Mouse (Mus musculus) heart, postnatal 25 days (tissue): ENCODE measurements around the gene Prorsd1. TPM values are rescaled to one million over a fixed set of nuclear protein-coding genes. Genes with fewer than 3 reads are reported as not detected.
A peak's percentile ranks its signal among the peaks of the same experiment; 100 is the strongest.
"Not testable (repeated sequence)": the region's sequence is repeated elsewhere in the genome, so short reads cannot be mapped to it uniquely, and the experiment has no call there.

Experiments
- DNase-seq: peaks from one replicate; pipeline ENCODE4 v3.0.0; 2022; ENCODE audit warnings: low spot score
- intact Hi-C: fragments of 180-260 bp; cut with DNase I; formaldehyde crosslinking; loops from one replicate; pipeline ENCODE4 v1.15.1; 2025
- total RNA-seq, 2 experiments: library from RNA; stranded (reverse); gene quantifications; 2 replicates each; pipeline ENCODE4 v1.2.3; 2021

Prorsd1 gene
- 10 to 100 TPM; 21.8 to 22.7 TPM for total RNA-seq

DNA sequence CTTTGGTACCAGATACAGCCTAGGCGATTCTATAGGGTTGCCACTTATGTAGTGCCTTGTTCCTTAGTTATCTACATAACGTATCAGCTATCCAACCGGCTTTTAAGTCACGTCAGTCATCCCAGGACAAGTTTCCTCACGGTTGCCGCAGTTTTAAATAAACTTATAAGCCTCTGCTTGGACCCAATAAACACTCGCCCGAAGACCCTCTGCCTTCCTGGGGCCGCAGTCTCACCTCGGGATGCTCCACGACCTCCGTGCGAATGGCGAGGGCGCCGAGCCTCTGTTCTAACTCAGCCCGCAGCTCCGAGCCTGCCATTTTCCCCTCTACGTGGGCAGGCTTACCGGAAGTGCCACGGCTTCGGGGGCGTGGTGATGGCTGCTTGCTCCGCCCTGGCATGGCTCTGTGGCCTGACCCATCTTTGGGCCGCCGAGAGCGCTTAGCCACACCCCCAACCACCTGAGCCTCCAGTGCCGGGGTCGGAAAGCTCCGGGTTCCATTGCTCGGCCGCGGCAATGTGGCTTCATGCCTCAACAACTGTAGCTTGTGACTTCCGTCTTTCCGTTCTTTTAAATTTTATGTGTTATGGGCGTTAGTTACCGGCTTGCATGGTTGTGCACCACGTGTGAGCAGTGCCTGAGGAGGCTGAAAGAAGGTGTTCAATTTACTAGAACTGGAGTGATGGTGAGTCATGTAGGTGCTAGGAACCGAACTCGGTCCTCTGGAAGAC, at the start of gene Prorsd1:
Gene Prorsd1 (minus strand): TSS at position 352 of the 731 bp plus-strand sequence.
- DNase-seq = peak; percentile 78
- intact Hi-C loops = no loop called here

DNA sequence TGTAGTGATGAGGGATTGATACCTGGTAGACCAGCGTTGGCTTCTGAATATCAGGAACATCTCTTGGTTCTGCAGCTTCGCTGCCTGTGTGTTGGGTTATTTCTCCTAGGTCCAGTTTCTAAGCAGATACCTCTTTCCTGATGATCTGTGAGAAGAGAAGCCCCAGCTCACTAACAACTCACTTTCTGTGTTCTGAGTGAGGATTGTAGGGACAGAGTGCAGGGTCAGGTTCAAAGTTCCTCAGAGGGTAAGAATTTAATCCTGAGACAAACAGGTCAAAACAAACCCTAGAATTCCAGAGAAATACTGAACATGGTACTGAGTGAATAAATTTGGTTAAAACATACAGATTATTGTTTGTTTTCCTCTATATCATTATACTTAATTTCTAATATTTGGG, 48.6 kb upstream of the Prorsd1 start:
- intact Hi-C loops = no loop called here
- no peak for DNase-seq

DNA sequence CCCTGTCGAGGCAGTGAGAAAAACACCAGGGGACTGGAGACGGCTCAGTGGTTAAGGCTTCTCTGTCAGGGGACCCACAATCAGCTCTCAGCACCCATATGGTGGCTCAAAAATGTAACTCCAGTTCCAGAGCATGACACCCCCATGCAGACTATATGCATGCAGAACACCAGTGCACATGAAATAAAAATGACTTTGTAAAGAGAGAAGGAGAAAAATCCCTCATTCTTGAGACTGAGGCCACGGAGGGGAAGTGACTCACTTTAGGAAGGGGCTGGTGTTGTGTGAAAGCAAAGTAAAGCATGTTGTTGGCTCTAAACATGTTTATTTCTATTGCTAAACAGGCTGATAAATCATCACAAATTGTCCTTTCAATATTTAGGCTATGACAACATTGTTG, 46.2 kb upstream of the Prorsd1 start:
- intact Hi-C loops = no loop called here
- no peak for DNase-seq

DNA sequence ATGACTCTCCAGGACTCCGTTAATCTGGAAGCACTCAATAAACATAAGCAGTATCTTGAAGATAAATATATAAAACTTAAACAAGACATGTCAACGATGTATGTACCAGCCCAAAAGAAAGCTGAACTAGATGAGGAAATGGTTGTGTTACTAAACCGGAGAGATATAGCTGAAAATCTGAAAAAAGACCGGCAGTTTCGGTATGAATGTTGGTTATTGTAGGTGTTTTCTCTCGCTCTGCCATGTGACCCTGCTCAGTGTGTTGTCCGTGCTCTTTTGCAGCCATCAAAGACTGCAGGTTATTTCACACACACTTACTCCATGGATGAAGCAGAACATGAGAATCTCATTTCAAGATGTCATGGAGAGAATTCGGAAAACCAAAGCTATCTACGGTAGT, 45.6 kb upstream of the Prorsd1 start:
- intact Hi-C loops = no loop called here
- DNase-seq = no peak

DNA sequence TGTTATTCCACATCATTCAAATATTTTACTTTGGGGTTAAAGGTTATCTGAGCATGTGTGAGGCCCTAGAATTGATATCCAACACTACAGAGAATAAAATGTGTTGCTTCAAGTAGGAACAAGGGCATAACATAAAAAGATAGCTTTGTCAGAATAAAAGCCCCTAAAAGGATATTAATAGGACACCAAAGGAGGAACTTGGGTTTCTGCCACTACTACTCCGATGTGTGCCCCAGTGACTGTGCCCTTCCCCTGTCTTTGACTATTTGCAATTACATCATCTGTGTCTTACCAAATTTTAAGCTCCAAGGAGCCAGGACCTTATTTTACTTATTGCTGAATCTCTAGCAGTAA, 34.6 kb upstream of the Prorsd1 start:
- DNase-seq = no peak
- intact Hi-C loops = loop anchor here (5.0 kb wide), 1 partner anchor 143 kb away; the partner anchor contains the start of gene Rtn4

DNA sequence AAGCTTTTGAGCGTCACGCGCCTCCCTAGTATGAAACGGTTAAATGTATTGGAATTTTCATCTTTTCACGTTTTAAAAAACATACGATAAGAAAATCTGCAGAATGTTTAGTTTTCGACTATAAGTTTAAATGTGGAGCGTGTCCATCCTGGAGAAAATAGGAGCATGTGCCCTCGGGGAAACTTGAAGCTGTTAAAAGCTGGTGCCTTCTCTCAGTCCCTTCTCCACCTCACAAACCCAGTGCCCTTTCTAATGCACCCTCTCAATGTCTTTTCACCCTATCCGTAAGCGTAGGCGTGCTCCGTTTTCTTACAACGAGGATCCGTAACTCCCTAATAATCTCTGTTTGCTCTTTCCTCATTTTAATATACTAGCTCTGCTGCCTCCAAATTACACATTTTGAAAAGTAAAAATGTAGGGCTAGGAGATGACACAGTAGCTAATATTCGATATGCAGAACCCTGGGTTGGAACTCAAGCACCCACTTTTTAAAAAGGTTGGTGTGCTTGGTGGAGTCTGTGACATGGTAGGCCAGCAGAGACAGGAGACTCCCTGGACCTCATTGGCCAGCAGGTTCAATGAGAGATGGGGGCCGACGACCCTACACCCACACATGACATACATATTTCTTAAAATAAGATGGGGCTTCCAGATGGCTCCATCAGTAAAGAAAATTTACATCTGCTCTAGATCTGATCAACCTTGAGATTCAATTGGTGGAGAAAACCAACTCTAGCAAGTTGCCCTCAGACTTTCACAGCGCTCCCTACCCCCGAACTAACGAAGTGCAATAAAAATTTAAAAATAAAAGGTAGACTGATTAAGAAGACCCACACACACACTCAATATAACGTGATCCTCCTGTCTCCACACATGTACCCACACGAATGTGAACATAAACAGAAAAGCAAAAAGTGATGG, 33.9 kb upstream of the Prorsd1 start:
- DNase-seq = no peak
- intact Hi-C loops = loop anchor here (5.0 kb wide), 1 partner anchor 144 kb away; the partner anchor contains the start of gene Rtn4

DNA sequence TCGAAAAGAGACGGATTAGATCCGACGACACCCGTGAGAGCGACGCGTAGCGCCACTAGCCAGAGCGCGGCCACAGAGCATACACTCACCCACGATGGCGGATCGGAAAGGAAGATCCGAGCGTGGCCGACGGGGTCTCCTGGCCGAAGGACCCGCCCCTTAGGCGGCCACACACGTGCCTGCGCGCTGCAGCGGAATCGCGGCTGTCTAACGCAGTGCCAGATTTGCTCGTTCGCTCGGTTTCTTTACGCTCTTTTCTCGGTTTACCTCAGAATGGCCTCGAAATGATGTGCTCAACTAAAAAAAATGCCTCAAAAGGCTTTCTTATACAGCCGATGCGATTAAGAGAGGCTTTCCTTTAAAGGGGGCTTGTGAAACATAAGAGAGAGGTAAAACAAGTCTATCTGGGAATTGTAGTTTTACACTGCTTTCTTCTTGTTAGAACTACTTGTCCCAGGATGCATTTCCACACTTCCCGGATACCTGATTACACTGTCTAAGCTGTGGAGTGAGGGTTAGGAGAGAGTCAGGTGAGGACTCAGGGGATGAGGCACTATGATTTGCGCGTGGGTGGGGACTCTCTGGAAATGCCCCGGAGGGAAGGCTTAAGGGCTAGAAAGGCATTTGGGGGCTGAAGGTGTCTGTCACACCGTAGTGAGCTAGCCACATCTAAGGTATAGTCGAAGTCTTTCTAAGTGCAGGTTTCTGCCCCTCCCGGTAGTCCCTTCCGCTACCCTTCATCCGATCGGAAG, 33.1 kb upstream of the Prorsd1 start, which contains the start of the genes Clhc1 and Rps27a:
Gene Clhc1 (plus strand): TSS at position 199 of the 752 bp plus-strand sequence.
Gene Rps27a (minus strand): TSS at position 358 of the 752 bp plus-strand sequence.
- peak; percentile 83 for DNase-seq
- intact Hi-C loops = loop anchor here (2.0 to 5.0 kb wide), 2 partner anchors 21 to 144 kb away; partner anchors contain the start of genes Mtif2 and Rtn4

DNA sequence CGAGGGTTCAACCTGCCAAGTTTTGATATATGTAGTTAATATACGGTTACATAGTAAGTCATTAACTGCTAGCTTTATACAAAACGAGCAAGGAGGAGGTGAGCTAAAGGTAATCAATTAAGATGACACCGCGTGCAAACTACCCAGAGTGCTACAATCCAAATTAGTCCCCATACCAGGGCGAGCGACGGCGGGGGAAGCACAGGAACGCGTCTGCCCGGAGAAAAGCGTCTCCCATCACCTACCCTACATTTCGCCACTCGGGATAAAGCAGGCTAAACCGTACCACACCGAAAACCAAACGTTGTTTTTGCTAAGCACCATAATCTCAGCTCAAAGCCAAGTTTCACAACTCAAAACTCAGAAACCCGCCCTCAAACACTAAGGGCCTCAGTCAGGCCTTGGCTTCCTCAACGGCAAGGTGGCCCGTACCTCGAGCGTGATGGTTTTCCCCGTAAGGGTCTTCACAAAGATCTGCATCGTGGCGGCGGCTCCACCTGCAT, 32.5 kb upstream of the Prorsd1 start:
- intact Hi-C loops = loop anchor here (2.0 to 5.0 kb wide), 2 partner anchors 20 to 145 kb away; partner anchors contain the start of genes Mtif2 and Rtn4
- no peak for DNase-seq

DNA sequence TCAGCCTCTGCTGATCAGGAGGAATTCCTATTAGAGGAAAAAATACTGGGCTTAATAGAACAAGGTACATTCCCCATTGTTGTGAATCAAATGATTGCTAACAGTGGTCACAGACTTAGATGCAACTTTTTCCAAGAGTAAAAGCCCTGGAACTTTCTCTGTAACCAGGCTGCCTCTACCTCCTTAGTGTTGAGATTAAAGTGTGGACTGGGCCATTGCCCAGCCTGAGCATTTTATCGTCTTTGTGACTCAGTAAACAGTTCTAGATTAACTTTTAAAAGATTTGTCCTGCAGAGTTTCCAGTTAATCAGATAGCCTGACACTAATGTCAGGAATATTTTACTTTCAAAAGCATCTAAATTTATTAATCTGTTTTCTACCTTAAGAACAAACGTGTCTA, 31.9 kb upstream of the Prorsd1 start:
- intact Hi-C loops = loop anchor here (2.0 to 5.0 kb wide), 2 partner anchors 20 to 146 kb away; partner anchors contain the start of genes Mtif2 and Rtn4
- DNase-seq = no peak

DNA sequence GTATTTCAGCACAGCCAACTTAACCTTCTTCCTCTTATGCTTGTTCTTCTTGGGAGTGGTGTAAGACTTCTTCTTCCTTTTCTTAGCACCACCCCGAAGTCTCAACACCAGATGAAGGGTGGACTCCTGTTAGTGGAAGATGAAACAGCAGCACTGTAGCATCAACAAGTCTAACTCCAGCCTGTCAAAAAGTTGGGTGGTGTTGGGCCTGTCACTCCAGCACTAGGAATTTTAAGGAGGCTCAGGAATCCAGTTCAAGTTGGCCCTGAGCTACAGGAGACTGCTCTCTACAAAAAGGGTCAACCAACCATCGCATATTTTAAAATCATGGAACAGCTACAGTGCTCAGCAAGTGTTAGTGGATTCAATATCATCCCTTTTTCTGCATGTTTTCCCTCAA, 31.5 kb upstream of the Prorsd1 start:
- intact Hi-C loops = loop anchor here (2.0 to 5.0 kb wide), 2 partner anchors 19 to 146 kb away; partner anchors contain the start of genes Mtif2 and Rtn4
- not testable (repeated sequence) for DNase-seq

DNA sequence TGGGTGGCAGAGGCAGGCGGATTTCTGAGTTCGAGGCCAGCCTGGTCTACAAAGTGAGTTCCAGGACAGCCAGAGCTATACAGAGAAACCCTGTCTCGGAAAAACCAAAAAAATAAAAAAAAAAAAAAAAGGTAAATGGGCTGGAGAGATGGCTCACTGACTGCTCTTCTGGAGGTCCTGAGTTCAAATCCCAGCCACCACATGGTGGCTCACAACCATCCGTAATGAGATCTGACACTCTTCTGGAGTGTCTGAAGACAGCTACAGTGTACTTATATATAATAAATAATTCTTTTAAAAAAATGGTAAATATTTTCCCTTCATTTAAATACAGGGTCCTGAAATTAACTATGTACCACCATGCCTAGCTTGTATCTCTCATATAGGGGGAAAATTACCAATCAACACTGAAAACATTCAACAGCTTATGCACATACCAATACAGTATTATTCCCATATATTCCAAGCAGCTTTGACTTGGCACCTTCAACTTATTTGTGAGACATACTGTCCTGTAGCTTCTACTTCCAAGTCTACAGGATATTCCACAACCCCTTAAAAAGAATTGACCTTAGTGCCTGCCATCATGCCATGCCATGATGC, 30.4 kb upstream of the Prorsd1 start:
- intact Hi-C loops = loop anchor here (5.0 kb wide), 1 partner anchor 147 kb away; the partner anchor contains the start of gene Rtn4
- DNase-seq = not testable (repeated sequence)

DNA sequence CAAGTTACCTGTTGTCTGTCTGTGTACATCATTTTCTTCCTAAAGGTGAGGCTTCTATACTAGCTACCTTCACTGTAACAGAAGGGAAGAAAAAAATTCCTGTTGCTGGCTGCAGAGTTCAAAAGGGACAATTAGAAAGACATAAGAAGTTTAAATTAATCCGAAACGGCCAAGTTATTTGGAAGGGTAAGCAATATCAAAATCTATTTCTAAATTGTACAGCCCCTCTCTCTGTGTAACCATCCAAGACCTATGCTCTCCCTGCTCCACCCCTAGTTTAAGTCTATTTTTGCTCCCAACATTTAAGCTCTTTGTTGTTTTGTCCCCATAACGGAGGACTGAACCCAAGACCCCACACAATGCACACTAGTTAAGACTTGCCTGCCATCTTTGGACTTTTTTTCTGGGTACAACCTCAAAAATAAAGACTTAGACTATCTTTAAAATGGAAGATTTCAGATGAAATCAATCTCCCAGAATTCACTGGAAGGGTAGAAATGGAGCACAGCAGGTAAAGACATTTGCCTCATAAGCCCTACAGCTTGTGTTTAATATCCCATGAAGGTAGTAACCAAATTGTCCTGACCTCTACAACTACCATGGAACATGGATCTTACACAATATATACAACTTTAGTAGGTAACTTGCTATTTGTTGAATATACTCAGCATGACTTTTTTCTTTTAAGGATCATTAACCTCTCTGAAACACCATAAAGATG, 29.6 kb upstream of the Prorsd1 start:
- DNase-seq = no peak

DNA sequence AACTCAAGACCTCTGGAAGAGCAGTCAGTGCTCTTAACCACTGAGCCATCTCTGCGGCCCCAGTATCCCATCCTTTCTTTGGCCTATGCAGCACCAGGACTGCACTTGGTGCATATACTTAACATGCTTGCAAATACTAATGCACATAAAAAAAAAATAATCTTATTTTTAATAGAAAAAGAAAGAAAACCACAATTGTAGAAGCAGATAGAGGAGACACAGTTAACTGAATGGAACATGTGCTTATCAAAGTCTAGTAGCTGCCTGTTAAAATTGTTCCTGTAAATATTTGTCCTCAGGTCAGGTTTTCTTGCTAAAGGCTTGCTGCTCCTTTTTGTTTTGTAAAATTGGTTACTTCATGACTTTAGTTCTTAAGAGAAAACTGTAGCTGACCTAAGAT, 23.4 kb upstream of the Prorsd1 start:
- no peak for DNase-seq
- intact Hi-C loops = no loop called here

More for the DNA sequence above, 29.6 kb upstream of the Prorsd1 start:
- intact Hi-C loops = no loop called here

DNA sequence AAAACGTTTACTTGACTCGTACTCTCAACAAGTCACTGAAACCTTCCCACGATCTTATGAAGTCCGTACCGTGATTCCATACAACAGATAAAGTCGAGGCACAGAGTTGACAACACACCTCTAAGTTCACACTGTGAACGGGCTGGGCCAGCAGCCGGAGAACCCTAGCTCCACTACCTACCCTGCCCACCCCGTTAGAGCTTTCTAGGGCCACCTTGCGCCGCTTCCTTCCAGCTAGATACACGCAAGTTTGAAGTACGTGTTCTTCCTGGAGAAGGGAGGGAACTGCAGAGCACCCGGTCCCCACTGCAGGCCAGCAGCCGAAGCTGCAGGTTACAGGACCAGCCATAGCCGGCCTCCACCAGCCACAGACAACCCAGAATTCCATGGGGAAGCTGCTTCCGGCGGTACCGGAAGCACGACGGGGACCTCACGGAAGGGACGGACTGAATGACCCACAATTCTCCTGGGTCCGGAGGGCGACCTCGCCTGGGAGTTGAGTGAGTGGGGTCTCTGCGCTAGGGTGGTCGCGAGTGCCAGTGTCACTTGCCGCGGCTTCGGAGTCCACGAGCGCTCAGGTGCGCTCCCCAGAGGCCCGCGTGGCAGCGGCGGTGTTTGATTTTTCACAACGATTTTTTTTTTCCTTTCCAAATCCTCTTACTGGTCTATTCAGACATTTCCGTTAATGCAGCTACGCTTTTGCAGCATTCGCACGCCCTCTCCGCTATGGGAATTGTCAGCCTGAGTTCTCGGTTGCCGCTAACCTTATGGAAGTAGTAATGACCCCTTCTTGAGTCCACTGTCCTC, 11.4 kb upstream of the Prorsd1 start, which contains the start of gene Mtif2:
Gene Mtif2 (plus strand): TSS at position 421 of the 807 bp plus-strand sequence.
- intact Hi-C loops = loop anchor here (2.0 to 5.0 kb wide), 3 partner anchors 21 to 259 kb away; partner anchors contain the start of genes Ccdc88a and Clhc1
- peak; percentile 47 for DNase-seq

DNA sequence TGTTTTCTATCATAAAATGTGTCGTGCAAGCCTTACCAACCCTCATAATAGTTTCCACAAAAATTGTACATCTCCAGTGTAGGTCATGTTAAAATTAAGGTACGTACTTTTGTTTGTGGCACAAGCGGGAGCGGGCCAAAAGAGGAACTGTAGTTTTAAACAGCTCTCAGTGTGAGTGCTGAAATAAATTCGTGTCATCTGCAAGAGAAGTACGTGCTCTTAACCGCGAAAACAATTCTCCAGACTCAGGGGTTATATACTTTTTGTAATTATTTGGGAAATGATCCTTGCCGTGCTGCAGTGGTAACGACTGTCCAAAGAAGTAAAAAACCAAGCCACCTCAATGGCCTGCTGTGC, 530 bp downstream of the Prorsd1 start:
- no peak for DNase-seq
- intact Hi-C loops = no loop called here

DNA sequence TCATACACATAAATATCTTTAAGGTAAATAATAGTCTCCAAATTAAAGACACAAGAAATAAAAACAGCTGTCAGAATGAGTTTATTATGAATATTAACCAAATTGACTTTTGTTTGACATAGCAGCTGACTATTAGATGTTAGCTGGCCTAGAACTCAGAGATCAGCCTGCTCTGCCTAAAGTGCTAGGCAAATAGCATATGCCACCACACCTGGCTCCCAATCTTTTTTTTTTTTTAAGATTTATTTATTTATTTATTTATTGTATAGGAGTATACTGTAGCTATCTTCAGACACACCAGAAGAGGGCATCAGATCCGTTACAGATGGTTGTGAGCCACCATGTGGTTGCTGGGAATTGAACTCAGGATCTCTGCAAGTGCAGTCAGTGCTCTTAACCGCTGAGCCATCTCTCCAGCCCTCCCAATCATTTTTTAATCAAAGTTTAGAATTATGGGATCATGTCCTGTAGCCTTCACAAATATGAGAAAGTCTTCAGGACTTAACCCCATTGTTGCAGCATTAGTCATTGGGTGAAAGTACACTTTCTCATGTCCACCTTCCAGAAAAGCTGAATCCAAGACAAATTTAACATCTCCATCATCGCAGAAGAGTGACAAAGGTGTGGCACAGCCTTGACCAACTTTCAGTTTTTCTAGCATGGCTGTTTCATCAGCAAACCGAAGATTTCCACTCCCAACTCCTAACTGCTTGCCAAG, 1.9 kb downstream of the Prorsd1 start:
- intact Hi-C loops = no loop called here
- DNase-seq = no peak

DNA sequence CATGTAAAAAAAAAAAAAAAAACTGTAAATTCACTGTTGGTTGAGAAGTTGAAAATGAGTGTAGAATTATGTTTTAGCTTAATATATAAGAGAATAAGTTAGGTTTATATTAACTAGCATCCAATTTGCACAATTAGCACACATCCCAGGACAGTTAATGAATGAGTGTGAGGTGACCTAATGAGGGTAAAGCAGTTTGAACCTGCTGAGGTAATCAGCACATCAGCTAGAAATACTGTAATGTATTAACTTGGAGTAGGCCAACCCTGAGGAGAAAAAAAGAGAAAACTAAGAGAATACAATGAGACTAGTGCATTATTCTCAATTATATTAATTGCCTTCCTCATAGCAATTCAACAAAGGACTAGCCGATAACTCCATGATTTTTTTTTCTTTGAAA, 5.4 kb downstream of the Prorsd1 start:
- intact Hi-C loops = no loop called here
- no peak for DNase-seq
